Mouse (Mus musculus) neutrophil, adult 5-6 weeks (primary cell): ENCODE measurements around the gene Dido1. TPM values are rescaled to one million over a fixed set of nuclear protein-coding genes. Genes with fewer than 3 reads are reported as not detected.

ENCODE experiments used
- ATAC-seq: fragments of 151-379, 151-347 bp; 2 replicates; pipeline ENCODE4 v1.8.0; 2017; ENCODE audit warnings: mild to moderate bottlenecking, moderate TSS enrichment; ENCODE audit not compliant: insufficient number of reproducible peaks, poor library complexity, low FRiP score, severe bottlenecking; ENCODE audit errors: extremely low read depth
- total RNA-seq: library from RNA; stranded (forward); fragments of 200-1000 nt; gene quantifications from 2 replicates; pipeline ENCODE4 v1.2.3, GENCODE M21; 2017

Dido1 gene
- total RNA-seq = 102 and 114 TPM in 2 replicates

- peak; percentile 93 for ATAC-seq
Observed at GRCm38 (mm10) chr2:180709923-180710272, at the start of gene Dido1, which contains the start of gene Gid8. Gene Dido1, minus strand, starts transcription at chr2:180709999. Gene Gid8, plus strand, starts transcription at chr2:180710117.

- ATAC-seq = no peak
Observed at GRCm38 (mm10) chr2:180758513-180759263, 48.9 kb upstream of the Dido1 start.

GRCm38 (mm10) chr2:180756786-180757185 is 47.0 kb upstream of the Dido1 start:
- ATAC-seq = no peak

- ATAC-seq = no peak
Observed at GRCm38 (mm10) chr2:180755896-180756295, 46.1 kb upstream of the Dido1 start.

GRCm38 (mm10) chr2:180754976-180755688 is 45.3 kb upstream of the Dido1 start:
- ATAC-seq = no peak

- no peak for ATAC-seq
Observed at GRCm38 (mm10) chr2:180748904-180749303, 39.1 kb upstream of the Dido1 start.

GRCm38 (mm10) chr2:180746569-180747192 is 36.9 kb upstream of the Dido1 start:
- no peak for ATAC-seq

- peak; percentile 96 for ATAC-seq
Observed at GRCm38 (mm10) chr2:180745248-180745927, 35.6 kb upstream of the Dido1 start.

GRCm38 (mm10) chr2:180743321-180743720 is 33.5 kb upstream of the Dido1 start:
- no peak for ATAC-seq

- no peak for ATAC-seq
Observed at GRCm38 (mm10) chr2:180742820-180743219, 33.0 kb upstream of the Dido1 start.

GRCm38 (mm10) chr2:180741421-180741820 is 31.6 kb upstream of the Dido1 start:
- ATAC-seq = no peak

- ATAC-seq = peak; percentile 71
Observed at GRCm38 (mm10) chr2:180740349-180740748, 30.6 kb upstream of the Dido1 start.

- ATAC-seq = no peak
Observed at GRCm38 (mm10) chr2:180737984-180738383, 28.2 kb upstream of the Dido1 start.

GRCm38 (mm10) chr2:180735232-180735631 is 25.4 kb upstream of the Dido1 start:
- ATAC-seq = no peak

- peak; percentile 14; the same call in 1 of the 2 replicates for ATAC-seq
Observed at GRCm38 (mm10) chr2:180731984-180732383, 22.2 kb upstream of the Dido1 start.

GRCm38 (mm10) chr2:180731036-180731435 is 21.2 kb upstream of the Dido1 start:
- ATAC-seq = no peak

GRCm38 (mm10) chr2:180727613-180728021 is 17.8 kb upstream of the Dido1 start:
- no peak for ATAC-seq

GRCm38 (mm10) chr2:180726658-180727442 is 17.1 kb upstream of the Dido1 start:
- peak; percentile 68 for ATAC-seq
